Comparison of ENCODE assay signal across 21 mouse cellular contexts in genomic region chr15:99940426-99940825, GRCm38 (mm10). TPM values are rescaled to one million over a fixed set of nuclear protein-coding genes. Genes with fewer than 3 reads are reported as not detected.
A peak's percentile ranks its signal among the peaks of the same experiment; 100 is the strongest.
DNase-seq lines count a peak whose midpoint lies in the region; ATAC-seq and TF ChIP-seq lines count a peak whose summit lies in the region.
"Had no signal": no experiment of that assay in that cellular context is flagged by ENCODE, and none has a peak within 500 bp of the region (broad histone marks: within the 10 kb centered on the region; RNA-seq: fewer than 3 reads in every experiment).

No protein-coding gene starts in this region.

- ATAC-seq in forebrain, embryonic 14.5 days, result no peak
- ATAC-seq in forebrain, embryonic 11.5 days (replicated peaks; ENCODE audit: low FRiP score), result no peak
- 0 out of 2 replicates have a peak, but pooled peaks have one; percentile 35 for ATAC-seq in lung, embryonic 15.5 days (ENCODE audit: borderline replicate concordance, extremely low read depth, low FRiP score, low TSS enrichment)
- ATAC-seq: forebrain, embryonic 13.5 days had no signal

- TF ChIP-seq CTCF in lung, adult 2 months (IDR thresholded peaks at IDR 0.05; ENCODE audit: insufficient read depth, low read length), result no peak

- no peak overlapping the region for H3K4me2 ChIP-seq in forebrain, embryonic 14.5 days (ENCODE audit: low read length)
- H3K4me2 ChIP-seq in forebrain, embryonic 11.5 days (ENCODE audit: low read depth, low read length, severe bottlenecking), result no peak overlapping the region
- H3K4me2 ChIP-seq in lung, embryonic 15.5 days, result no peak overlapping the region
- peak overlapping the region; percentile 41 for H3K4me2 ChIP-seq in myocyte (ENCODE audit: low read depth)
- H3K4me2 ChIP-seq: forebrain, embryonic 13.5 days; liver, embryonic 15.5 days; midbrain, embryonic 12.5 days had no signal

- H3K36me3 ChIP-seq in forebrain, embryonic 14.5 days (ENCODE audit: control insufficient read depth, insufficient read depth, low read length), result no peaks in the 10 kb centered on the region
- no peaks in the 10 kb centered on the region for H3K36me3 ChIP-seq in forebrain, embryonic 11.5 days (ENCODE audit: control insufficient read depth, insufficient read depth, low read length)
- H3K36me3 ChIP-seq in lung, embryonic 15.5 days, result no peaks in the 10 kb centered on the region
- no peaks in the 10 kb centered on the region for H3K36me3 ChIP-seq in myocyte (ENCODE audit: control insufficient read depth, insufficient read depth)
- H3K36me3 ChIP-seq: liver, embryonic 15.5 days; midbrain, embryonic 12.5 days had no signal

- no peak overlapping the region for H3K4me3 ChIP-seq in forebrain, embryonic 14.5 days (ENCODE audit: low read depth, low read length)
- H3K4me3 ChIP-seq in forebrain, embryonic 11.5 days (ENCODE audit: low read depth, low read length), result no peak overlapping the region
- H3K4me3 ChIP-seq in lung, embryonic 15.5 days, result no peak overlapping the region
- H3K4me3 ChIP-seq in lung, adult 2 months (replicated peaks; ENCODE audit: extremely low read depth, low read depth, low read length), result no peak overlapping the region
- no peak overlapping the region for H3K4me3 ChIP-seq in myocyte
- H3K4me3 ChIP-seq: forebrain, embryonic 13.5 days; liver, embryonic 15.5 days; midbrain, embryonic 12.5 days had no signal

- intact Hi-C loops in gastrocnemius, postnatal 36 days (cut with DNase I), result no loop called here

- H3K9me3 ChIP-seq in forebrain, embryonic 14.5 days (replicated peaks; ENCODE audit: control insufficient read depth, low read length), result no peaks in the 10 kb centered on the region
- H3K9me3 ChIP-seq in forebrain, embryonic 11.5 days (ENCODE audit: control insufficient read depth, low read length), result no peaks in the 10 kb centered on the region
- no peaks in the 10 kb centered on the region; the same call in 1 of the 2 replicates for H3K9me3 ChIP-seq in lung, embryonic 15.5 days
- H3K9me3 ChIP-seq: forebrain, embryonic 13.5 days; liver, embryonic 15.5 days; midbrain, embryonic 12.5 days had no signal

- no peaks in the 10 kb centered on the region for H3K4me1 ChIP-seq in forebrain, embryonic 14.5 days (ENCODE audit: control insufficient read depth, insufficient read depth, low read length)
- peaks cover 3% of the 10 kb centered on the region; the same call in 1 of the 2 replicates for H3K4me1 ChIP-seq in forebrain, embryonic 11.5 days (replicated peaks; ENCODE audit: control insufficient read depth, insufficient read depth, low read length)
- H3K4me1 ChIP-seq in lung, embryonic 15.5 days, result no peaks in the 10 kb centered on the region
- no peaks in the 10 kb centered on the region for H3K4me1 ChIP-seq in lung, adult 2 months (ENCODE audit: control insufficient read depth, insufficient read depth, low read length)
- H3K4me1 ChIP-seq: liver, embryonic 15.5 days had no signal

- H3K27ac ChIP-seq in forebrain, embryonic 14.5 days (ENCODE audit: low read depth, low read length), result no peak overlapping the region
- no peak overlapping the region for H3K27ac ChIP-seq in forebrain, embryonic 11.5 days (ENCODE audit: low read depth, low read length)
- no peak overlapping the region for H3K27ac ChIP-seq in lung, embryonic 15.5 days
- H3K27ac ChIP-seq: forebrain, embryonic 13.5 days; liver, embryonic 15.5 days; macrophage; midbrain, embryonic 12.5 days had no signal

- H3K27me3 ChIP-seq in forebrain, embryonic 14.5 days (replicated peaks; ENCODE audit: control insufficient read depth, insufficient read depth, low read length), result no peaks in the 10 kb centered on the region
- no peaks in the 10 kb centered on the region for H3K27me3 ChIP-seq in forebrain, embryonic 11.5 days (ENCODE audit: control insufficient read depth, insufficient read depth, low read length)
- H3K27me3 ChIP-seq in lung, embryonic 15.5 days, result no peaks in the 10 kb centered on the region
- H3K27me3 ChIP-seq in myocyte (ENCODE audit: control insufficient read depth, insufficient read depth, insufficient read length), result peaks cover 3% of the 10 kb centered on the region
- H3K27me3 ChIP-seq: forebrain, embryonic 13.5 days; liver, embryonic 15.5 days; midbrain, embryonic 12.5 days had no signal

- TF ChIP-seq POLR2A in lung, adult 2 months (IDR thresholded peaks at IDR 0.05; ENCODE audit: borderline replicate concordance, extremely low read depth, low read depth, low read length), result no peak
- no peak for TF ChIP-seq POLR2A in myocyte (IDR thresholded peaks at IDR 0.05; ENCODE audit: insufficient read length, low read depth)

- H3K9ac ChIP-seq in forebrain, embryonic 14.5 days (ENCODE audit: low read length), result no peak overlapping the region
- H3K9ac ChIP-seq in forebrain, embryonic 11.5 days (ENCODE audit: low read length), result no peak overlapping the region
- H3K9ac ChIP-seq in lung, embryonic 15.5 days, result no peak overlapping the region
- H3K9ac ChIP-seq: forebrain, embryonic 13.5 days; liver, embryonic 15.5 days; midbrain, embryonic 12.5 days had no signal

- no peaks in the 10 kb centered on the region for H3K79me2 ChIP-seq in myocyte (ENCODE audit: control insufficient read depth, insufficient read depth)

- H3ac ChIP-seq in myocyte (ENCODE audit: control insufficient read depth, insufficient read length), result no peak overlapping the region

- 14% methylated on average over 2 of the region's 2 CpGs for WGBS in forebrain, embryonic 14.5 days
- WGBS in forebrain, embryonic 11.5 days, result 24% methylated on average over 2 of the region's 2 CpGs
- WGBS in lung, embryonic 15.5 days, result 40% methylated on average over 2 of the region's 2 CpGs
- WGBS in lung, adult 2 months, result 58% methylated on average over 2 of the region's 2 CpGs

- DNase-seq in forebrain, embryonic 14.5 days (ENCODE audit: low spot score), result peak; percentile 19
- DNase-seq in forebrain, embryonic 11.5 days (ENCODE audit: low spot score), result no peak
- no peak for DNase-seq in lung, adult 2 months
- peak; percentile 55 for DNase-seq in Muller cell, postnatal 12 days (ENCODE audit: inconsistent ontology term)
- no peak for DNase-seq in gastrocnemius, postnatal 36 days
- no peak for DNase-seq in thymus, postnatal 14 days
- DNase-seq: adrenal gland, adult 8-10 months; heart, adult 11 months; heart, postnatal 4 days; kidney, adult 2 months; right cerebral cortex, postnatal 14 days; thymus, postnatal 25 days had no signal

TF ChIP-seq in myocyte, 11 proteins besides CTCF, POLR2A, EP300 and RAD21:
- TF ChIP-seq TCF3 (IDR thresholded peaks at IDR 0.05; ENCODE audit: insufficient read length, low read depth), result no peak
- TF ChIP-seq E2F4 (IDR thresholded peaks at IDR 0.05; ENCODE audit: insufficient read depth), result no peak
- no peak for TF ChIP-seq MAX (IDR thresholded peaks at IDR 0.05; ENCODE audit: low read depth)
- TF ChIP-seq SRF (IDR thresholded peaks at IDR 0.05; ENCODE audit: control insufficient read depth, insufficient read length, low read depth), result no peak
- no peak for TF ChIP-seq CEBPB (IDR thresholded peaks at IDR 0.05; ENCODE audit: insufficient read depth, poor library complexity, severe bottlenecking)
- TF ChIP-seq MYOD1 (IDR thresholded peaks at IDR 0.05; ENCODE audit: control insufficient read depth in 1 of 3, insufficient read length in 2 of 3, low read depth in 2 of 3), result no peak
- no peak for TF ChIP-seq REST (IDR thresholded peaks at IDR 0.05; ENCODE audit: insufficient read depth, insufficient read length)
- no peak for TF ChIP-seq TCF12 (IDR thresholded peaks at IDR 0.05; ENCODE audit: insufficient read depth, poor library complexity, severe bottlenecking)

RNA-seq across cellular contexts. Expression of gene Fam186a, which starts 26.4 kb away (rescaled TPM):
- polyA plus RNA-seq in forebrain, embryonic 14.5 days (2014; fragmentation: Nextera tagmentation; extraction: Ambion mirVana), result not detected in 2 replicates
- polyA plus RNA-seq in forebrain, embryonic 11.5 days (2014; fragmentation: Nextera tagmentation; extraction: Ambion mirVana), result not detected in 2 replicates
- 0.03 TPM in 1 of 2 replicates, not detected in the other for polyA plus RNA-seq in lung, embryonic 15.5 days (2015; fragmentation: Nextera tagmentation; extraction: Ambion mirVana)
- polyA plus RNA-seq in lung, adult 2 months (2012; rRNA removed), result 0.04 TPM in 1 of 2 replicates, not detected in the other
- 0.22 TPM for polyA plus RNA-seq in myocyte (2012; fragmentation: generic; extraction: Trizol)
- under 1 TPM; 0.07 to 0.10 TPM for total RNA-seq in gastrocnemius, postnatal 36 days (2021)
- polyA plus RNA-seq: C2C12; forebrain, embryonic 13.5 days; heart, embryonic 14.5 days; limb, embryonic 11.5 days; liver, embryonic 15.5 days; macrophage had no signal

RNA-seq across cellular contexts. Expression of gene Larp4, which starts 29.4 kb away (rescaled TPM):
- polyA plus RNA-seq in forebrain, embryonic 14.5 days (2014; fragmentation: Nextera tagmentation; extraction: Ambion mirVana), result 29.0 and 32.6 TPM in 2 replicates
- polyA plus RNA-seq in forebrain, embryonic 11.5 days (2014; fragmentation: Nextera tagmentation; extraction: Ambion mirVana), result 37.4 and 42.8 TPM in 2 replicates
- 30.8 and 31.3 TPM in 2 replicates for polyA plus RNA-seq in lung, embryonic 15.5 days (2015; fragmentation: Nextera tagmentation; extraction: Ambion mirVana)
- polyA plus RNA-seq in lung, adult 2 months (2012; rRNA removed), result 40.4 and 41.3 TPM in 2 replicates
- polyA plus RNA-seq in myocyte (2012; fragmentation: generic; extraction: Trizol), result 15.9 TPM
- 10 to 100 TPM; 42.1 to 45.5 TPM for total RNA-seq in gastrocnemius, postnatal 36 days (2021)

Comparison
In these comparisons a context has a peak if more than half of its experiments do, and no peak if none do; other contexts are left out.
1. DNase-seq: peak in forebrain, embryonic 14.5 days (single experiment) and Muller cell, postnatal 12 days (single experiment); none in forebrain, embryonic 11.5 days (single experiment), lung, adult 2 months (single experiment), gastrocnemius, postnatal 36 days (0 of 2) and thymus, postnatal 14 days (single experiment).